Mouse (Mus musculus) thymus, adult 2 months (tissue): ENCODE measurements at regions not wholly inside any gene's neighbourhood (a gene's known extent, or its start where the extent isn't known, plus 50 kb on each side); places are given as distances from the start of the nearest gene placed in this dataset.

Experiments
- CTCF ChIP-seq: fragments of 200-500 bp; IDR thresholded peaks from 2 replicates; pipeline ENCODE4 v1.5.1; 2012; ENCODE audit warnings: mild to moderate bottlenecking, control low read depth, low read length, moderate library complexity, borderline replicate concordance; ENCODE audit not compliant: control insufficient read depth, poor library complexity, insufficient read depth; ENCODE audit errors: extremely low read depth
- POLR2A ChIP-seq: fragments of 200-500 bp; IDR thresholded peaks from 2 replicates; pipeline ENCODE4 v1.6.1; 2012; ENCODE audit warnings: mild to moderate bottlenecking, low read length, control low read depth, moderate library complexity; ENCODE audit not compliant: control insufficient read depth, poor library complexity, insufficient read depth; ENCODE audit errors: extremely low read depth

DNA sequence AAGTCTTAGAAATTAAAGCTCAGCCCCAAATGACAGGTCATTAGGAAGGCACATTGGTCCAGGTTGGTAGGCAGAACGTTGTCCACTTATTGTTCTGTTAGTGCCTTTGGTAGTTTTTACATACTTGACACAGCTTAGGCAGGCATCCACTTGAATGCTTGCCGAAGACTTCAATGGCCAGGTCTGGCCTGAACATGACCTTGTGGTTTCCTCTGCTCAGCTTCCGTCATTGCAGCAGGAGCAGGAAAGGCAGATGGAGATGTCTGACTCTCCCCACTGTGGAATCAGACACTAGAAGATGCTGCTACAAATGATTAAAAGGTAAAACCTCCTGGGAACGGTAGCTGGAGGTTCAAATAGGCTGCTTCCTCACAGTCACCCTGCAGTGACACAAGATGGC is 159.5 kb upstream of the Rybp start:
- TF ChIP-seq POLR2A (no peak), CTCF (no peak)
